Mouse (Mus musculus): ENCODE data around the gene Fam198b. TPM values are rescaled to one million over a fixed set of nuclear protein-coding genes. Genes with fewer than 3 reads are reported as not detected.
A peak's percentile ranks its signal among the peaks of the same experiment; 100 is the strongest.

Gene Fam198b
- total RNA-seq, 2 experiments from 2014 or later: 8.8 to 10.4 TPM

GRCm38 (mm10) chr3:79910375-79911141, 26.2 kb downstream of the Fam198b start:
- intact Hi-C loops (cut with DNase I): no loop called here
- no peak for DNase-seq (ENCODE audit: low spot score in 2 of 2)

- no peak for DNase-seq (ENCODE audit: low spot score in 2 of 2)
- intact Hi-C loops (cut with DNase I): no loop called here
Observed at GRCm38 (mm10) chr3:79911166-79911565, 26.8 kb downstream of the Fam198b start.

- intact Hi-C loops (cut with DNase I): no loop called here
- DNase-seq (ENCODE audit: low spot score in 2 of 2): no peak
Observed at GRCm38 (mm10) chr3:79914012-79914411, 29.7 kb downstream of the Fam198b start.

- intact Hi-C loops (cut with DNase I): no loop called here
- no peak for DNase-seq (ENCODE audit: low spot score in 2 of 2)
Observed at GRCm38 (mm10) chr3:79916185-79916584, 31.9 kb downstream of the Fam198b start.

- no peak for DNase-seq (ENCODE audit: low spot score in 2 of 2)
- intact Hi-C loops (cut with DNase I): no loop called here
Observed at GRCm38 (mm10) chr3:79918761-79919160, 34.4 kb downstream of the Fam198b start.

GRCm38 (mm10) chr3:79925950-79926697, 41.8 kb downstream of the Fam198b start:
- intact Hi-C loops (cut with DNase I): no loop called here
- DNase-seq (ENCODE audit: low spot score in 2 of 2): no peak

GRCm38 (mm10) chr3:79927050-79927449, 42.7 kb downstream of the Fam198b start:
- no peak for DNase-seq (ENCODE audit: low spot score in 2 of 2)
- intact Hi-C loops (cut with DNase I): no loop called here

GRCm38 (mm10) chr3:79928409-79928808, 44.1 kb downstream of the Fam198b start:
- no peak for DNase-seq (ENCODE audit: low spot score in 2 of 2)
- intact Hi-C loops (cut with DNase I): no loop called here

GRCm38 (mm10) chr3:79930141-79930744, 45.9 kb downstream of the Fam198b start:
- peak; percentile 56 to 88 for DNase-seq (ENCODE audit: low spot score in 2 of 2)
- intact Hi-C loops (cut with DNase I): loop anchor here (2.0 to 5.0 kb wide), 2 partner anchors 103 to 127 kb away; no protein-coding TSS in a partner anchor

- intact Hi-C loops (cut with DNase I): no loop called here
Observed at GRCm38 (mm10) chr3:79936213-79936612, 51.9 kb downstream of the Fam198b start.

GRCm38 (mm10) chr3:79936730-79937447, 52.6 kb downstream of the Fam198b start:
- intact Hi-C loops (cut with DNase I): no loop called here
- DNase-seq (ENCODE audit: low spot score in 2 of 2): peak in 1 of 2 experiments; percentile 67

More at GRCm38 (mm10) chr3:79936213-79936612, 51.9 kb downstream of the Fam198b start:
- DNase-seq (ENCODE audit: low spot score in 2 of 2): no peak

- intact Hi-C loops (cut with DNase I): no loop called here
Observed at GRCm38 (mm10) chr3:79947736-79948135, 63.4 kb downstream of the Fam198b start.

GRCm38 (mm10) chr3:79948151-79948550, 63.8 kb downstream of the Fam198b start:
- intact Hi-C loops (cut with DNase I): no loop called here
- no peak for DNase-seq (ENCODE audit: low spot score in 2 of 2)

More at GRCm38 (mm10) chr3:79947736-79948135, 63.4 kb downstream of the Fam198b start:
- no peak for DNase-seq (ENCODE audit: low spot score in 2 of 2)

GRCm38 (mm10) chr3:79953164-79953759, 68.9 kb downstream of the Fam198b start:
- no peak for DNase-seq (ENCODE audit: low spot score in 2 of 2)
- intact Hi-C loops (cut with DNase I): no loop called here

GRCm38 (mm10) chr3:79955262-79955661, 70.9 kb downstream of the Fam198b start:
- DNase-seq (ENCODE audit: low spot score in 2 of 2): no peak
- intact Hi-C loops (cut with DNase I): no loop called here

- peak in 1 of 2 experiments; percentile 68 for DNase-seq (ENCODE audit: low spot score in 2 of 2)
- intact Hi-C loops (cut with DNase I): no loop called here
Observed at GRCm38 (mm10) chr3:79956792-79957191, 72.5 kb downstream of the Fam198b start.

GRCm38 (mm10) chr3:79957752-79958151, 73.4 kb downstream of the Fam198b start:
- intact Hi-C loops (cut with DNase I): no loop called here
- DNase-seq (ENCODE audit: low spot score in 2 of 2): peak in 1 of 2 experiments; percentile 32

GRCm38 (mm10) chr3:79966709-79967108, 82.4 kb downstream of the Fam198b start:
- no peak for DNase-seq (ENCODE audit: low spot score in 2 of 2)
- intact Hi-C loops (cut with DNase I): no loop called here

- DNase-seq (ENCODE audit: low spot score in 2 of 2): no peak
- intact Hi-C loops (cut with DNase I): no loop called here
Observed at GRCm38 (mm10) chr3:79967346-79967745, 83.0 kb downstream of the Fam198b start.

All from left cerebral cortex, postnatal 25 days (tissue).